Mouse (Mus musculus): ENCODE data around the gene Gm49450. TPM values are rescaled to one million over a fixed set of nuclear protein-coding genes. Genes with fewer than 3 reads are reported as not detected.
A peak's percentile ranks its signal among the peaks of the same experiment; 100 is the strongest.

Gm49450 gene
- total RNA-seq, 2 experiments from 2014 or later, result not detected

DNA sequence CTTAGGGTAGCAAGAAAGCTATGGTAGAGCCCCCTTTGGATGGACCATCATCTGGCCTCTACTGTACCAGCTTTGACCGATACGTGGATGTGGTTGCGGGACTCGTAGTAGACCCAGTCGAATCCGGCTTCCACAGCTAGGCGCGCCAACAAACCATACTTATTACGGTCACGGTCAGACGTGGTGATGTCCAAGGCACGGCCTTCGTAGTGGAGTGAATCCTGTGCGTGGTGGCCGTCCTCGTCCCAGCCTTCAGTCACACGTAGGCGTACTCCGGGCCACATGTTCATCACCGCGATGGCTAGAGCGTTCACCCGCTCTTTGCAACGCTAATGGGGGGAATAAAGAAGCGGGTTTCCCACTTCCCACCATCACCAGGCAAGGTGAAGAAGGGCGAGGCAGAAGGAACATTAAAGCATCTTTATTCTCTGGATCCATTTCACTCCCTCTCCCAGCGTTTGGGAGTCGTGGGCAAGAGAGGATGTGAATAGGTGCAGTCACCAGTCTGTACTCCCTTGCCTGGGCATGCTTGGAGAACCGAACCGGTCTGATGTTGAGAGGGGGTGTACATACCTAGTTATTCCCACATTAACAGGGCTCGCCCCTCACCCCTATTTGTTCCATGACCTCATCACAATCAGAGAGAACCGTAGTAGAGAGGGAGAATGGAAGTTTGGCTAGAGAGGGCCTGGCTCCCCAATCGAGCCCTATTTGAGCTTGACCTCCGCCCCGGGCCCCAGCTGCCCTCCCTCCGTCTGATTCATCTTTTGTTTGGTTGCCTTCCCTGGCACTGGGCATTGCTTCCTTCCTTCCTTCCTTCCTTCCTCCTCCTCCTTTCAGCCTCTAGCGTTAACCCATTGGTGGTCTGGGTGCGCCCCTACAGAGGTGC, 58.4 kb downstream of the Gm49450 start:
- DNase-seq (ENCODE audit: low spot score in 2 of 2), result no peak

DNA sequence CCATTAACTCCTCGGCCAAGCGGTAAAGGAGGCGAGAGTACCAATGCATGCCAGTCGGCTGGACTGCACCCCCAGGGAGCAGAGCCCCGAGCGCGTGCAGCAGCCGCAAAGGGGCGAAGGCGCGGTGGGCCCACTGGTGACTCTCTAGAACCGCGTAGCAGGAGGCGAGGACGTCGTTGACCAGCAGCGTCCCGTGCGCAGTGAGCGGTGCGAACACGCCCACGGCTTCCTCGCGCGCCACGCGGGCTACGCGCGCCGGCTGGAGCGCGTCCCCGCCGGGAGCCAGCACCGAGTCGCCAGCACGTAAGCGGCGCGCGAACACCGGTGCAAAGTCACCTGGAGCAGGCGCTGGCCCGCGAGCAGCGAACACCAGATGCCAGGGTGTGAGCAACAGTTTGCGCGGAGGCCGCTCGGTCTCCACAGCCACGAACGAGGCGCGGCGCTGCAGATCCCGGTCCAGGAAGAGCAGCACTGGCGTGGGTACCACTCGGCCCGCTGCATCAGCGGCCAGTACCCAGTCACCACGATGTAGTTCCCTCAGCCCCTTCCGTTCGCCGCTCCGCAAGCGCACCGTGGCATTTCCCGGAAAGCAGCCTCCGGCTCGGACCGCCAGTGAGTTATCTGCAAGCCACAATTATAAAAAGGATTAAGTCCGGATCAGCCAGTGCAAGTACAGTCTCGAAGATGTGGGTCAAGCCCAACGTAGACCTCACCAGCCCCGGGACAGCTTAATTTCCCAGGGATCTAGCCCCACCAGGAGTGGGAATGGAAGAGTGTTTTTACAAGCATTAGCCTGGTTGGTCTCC, 59.2 kb downstream of the Gm49450 start, which contains the start of gene Rhebl1:
Gene Rhebl1, minus strand, starts transcription at position 601 of the 806 bp plus-strand sequence.
- peak; percentile 53 to 57 for DNase-seq (ENCODE audit: low spot score in 2 of 2)

DNA sequence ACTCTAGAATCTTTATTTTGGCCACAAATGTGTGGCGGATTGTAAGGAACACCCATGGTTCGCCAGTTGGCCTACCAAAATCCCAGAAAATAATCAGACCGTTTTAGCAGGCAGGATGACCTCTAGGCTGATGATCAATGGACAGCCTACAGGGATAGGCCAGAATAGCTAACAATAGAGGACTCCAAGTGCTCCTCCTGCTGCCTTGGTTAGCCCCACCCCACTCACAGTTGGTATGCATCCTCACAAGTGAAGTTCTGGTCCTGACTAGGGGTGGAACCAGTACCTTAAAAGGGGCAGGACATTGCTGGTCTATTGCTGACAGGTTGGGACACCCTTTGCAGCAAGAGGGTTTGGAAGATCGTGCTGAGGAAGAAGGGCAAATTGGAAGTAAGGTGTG, 60.3 kb downstream of the Gm49450 start:
- DNase-seq (ENCODE audit: low spot score in 2 of 2), result no peak

DNA sequence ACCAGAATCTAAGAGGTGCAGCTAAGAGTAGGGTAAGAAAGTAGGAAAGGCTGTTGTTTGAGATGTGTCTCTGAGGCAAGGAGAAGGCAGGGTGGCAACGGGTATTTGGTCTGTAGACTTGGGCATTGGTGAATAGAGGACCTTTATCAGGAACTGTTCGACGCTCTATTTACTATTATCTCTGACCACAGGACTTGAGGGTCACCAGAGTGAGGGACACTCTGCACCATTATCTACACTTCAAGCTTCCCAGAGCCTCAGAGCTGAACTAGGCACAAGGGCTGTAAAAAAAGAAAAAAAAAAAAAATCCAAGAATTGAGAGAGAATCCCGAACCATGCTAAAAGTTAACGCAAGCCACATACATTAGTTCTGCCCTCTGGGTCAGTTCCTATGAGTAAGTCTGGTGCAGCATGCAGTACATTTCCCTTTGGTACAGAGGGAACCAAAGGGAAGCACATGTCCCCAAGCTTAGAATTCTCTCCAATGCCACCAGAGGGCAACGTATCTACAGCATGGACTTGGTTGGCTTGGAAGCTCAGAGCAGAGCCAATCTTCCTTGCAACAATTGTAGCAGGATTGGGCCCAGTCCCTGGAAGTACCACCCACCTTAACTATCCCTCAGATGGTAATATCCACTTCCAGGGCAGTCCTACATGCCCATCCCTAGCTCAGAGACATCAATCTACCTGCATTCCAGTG, 61.3 kb downstream of the Gm49450 start:
- no peak for DNase-seq (ENCODE audit: low spot score in 2 of 2)

DNA sequence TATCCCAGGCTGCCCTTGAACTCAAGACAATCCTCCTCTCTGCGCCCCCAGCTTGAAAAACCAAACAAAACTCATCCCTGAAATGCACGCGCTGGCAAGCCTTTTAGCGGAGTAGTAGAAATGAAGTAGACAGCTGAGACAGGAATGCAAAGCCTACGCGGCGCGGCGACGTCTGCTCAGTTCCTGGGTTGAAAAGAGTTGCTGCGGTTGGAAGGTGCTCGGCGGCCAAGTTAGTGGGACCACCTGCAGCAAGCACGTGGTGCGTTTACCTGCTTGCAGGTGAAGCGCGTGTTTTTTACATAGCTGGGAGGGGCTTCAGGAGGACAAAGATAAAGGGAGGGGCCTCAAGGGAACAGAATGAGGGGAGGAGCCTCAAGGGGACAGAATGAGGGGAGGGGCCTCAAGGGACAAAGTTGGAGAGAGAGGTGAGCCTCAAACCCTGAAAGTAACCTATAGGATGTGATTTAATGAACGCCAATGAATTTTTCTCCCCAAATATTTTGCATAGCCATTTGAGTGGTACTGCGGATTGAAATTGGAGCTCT, 62.1 kb downstream of the Gm49450 start:
- DNase-seq (ENCODE audit: low spot score in 2 of 2), result no peak

DNA sequence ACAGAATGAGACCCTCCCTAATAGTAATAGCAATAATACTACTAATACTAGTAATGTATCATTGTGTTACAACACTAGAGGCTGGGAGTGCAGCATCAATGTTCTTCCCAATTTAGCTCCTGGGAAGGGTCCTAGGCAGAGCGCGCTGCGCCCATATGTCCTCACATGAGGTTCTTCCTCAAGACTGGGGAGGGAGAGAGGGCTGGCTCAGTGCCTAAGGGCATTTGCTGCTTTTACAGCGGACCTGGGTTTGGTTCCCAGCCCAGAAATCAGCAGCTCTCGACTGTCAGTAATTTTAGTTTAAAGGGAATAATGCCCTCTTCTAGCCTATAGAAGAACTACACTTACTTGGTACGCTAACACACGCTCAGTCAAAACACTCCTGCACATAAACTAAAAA, 65.8 kb downstream of the Gm49450 start:
- no peak for DNase-seq (ENCODE audit: low spot score in 2 of 2)

DNA sequence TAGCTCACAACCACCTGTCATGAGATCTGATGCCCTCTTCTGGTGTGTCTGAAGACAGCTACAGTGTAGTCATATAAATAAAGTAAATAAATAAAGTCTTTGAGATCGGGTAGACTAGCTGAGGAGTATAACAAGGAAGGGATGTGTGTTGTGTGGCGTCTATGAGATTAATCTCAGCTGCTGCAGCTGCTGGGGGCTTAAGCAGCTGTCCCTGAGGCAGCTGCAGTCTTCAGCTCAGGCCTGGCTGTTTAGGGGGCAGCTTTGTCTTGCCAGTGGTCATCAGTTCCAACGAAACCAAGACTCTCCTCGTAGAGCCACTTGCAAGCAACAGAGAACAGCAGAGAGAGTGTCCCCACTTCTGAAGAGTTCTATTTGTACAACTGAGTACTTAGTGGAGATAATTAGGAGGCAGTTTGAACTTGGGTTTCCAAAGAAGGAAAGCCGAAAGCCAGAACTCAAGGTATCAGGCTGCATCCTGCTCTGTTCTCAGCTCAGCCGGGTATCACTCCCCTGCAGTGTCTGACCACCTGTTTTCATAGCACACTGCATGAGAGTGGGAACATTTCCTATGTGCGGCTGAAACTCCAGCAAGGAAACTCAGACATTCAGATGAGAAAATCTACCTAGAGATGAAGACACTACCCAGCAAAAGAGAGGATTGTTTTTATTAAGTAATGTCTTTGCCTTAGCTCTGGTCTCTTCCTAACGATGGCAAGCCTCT, 66.5 kb downstream of the Gm49450 start:
- no peak for DNase-seq (ENCODE audit: low spot score in 2 of 2)

DNA sequence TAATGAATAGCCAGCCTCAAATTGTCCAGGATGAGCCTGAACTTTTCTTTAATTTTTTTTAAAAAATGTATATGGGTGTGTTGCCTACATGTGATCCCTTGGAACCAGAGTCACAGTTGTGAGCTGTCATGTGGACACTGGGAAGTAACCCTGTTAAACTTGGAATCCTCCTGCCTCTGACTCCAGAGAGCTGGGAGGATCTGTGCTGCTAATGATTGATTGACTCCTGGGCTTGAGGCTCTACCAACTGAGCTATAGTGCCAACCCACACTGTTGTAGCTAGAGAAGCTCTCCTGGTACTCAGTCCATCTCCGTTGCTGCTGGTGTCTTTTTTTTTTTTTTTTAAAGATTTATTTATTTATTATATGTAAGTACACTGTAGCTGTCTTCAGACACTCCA, 69.2 kb downstream of the Gm49450 start:
- no peak for DNase-seq (ENCODE audit: low spot score in 2 of 2)

DNA sequence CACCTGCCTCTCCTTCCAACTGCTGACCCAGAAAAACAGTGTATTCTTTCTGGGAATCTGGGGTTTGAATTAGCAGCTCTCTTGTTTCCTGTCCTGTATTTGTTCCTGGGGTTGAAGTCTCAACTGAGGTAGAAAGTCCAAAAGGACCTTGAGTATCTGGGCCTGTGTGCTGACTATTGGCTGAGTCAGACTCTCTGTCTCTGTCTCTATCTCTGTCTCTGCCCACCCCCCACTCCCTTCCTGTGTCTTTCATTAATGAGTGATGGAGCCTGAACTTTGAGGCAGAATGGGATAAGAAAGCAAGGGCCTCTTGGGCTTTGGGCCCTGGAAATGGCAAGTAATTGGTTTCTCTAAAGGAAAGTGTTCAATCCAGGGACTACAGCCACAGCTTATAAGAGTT, 69.7 kb downstream of the Gm49450 start:
- no peak for DNase-seq (ENCODE audit: low spot score in 2 of 2)

Other genes starting within 250 kb of the Gm49450 start
- under 1 TPM; 0.43 to 0.45 TPM for gene Ccdc65, start 245.3 kb downstream of the Gm49450 start, total RNA-seq (2021)
- 1 to 10 TPM; 4.7 to 6.7 TPM for gene Fkbp11, start 225.4 kb downstream of the Gm49450 start, total RNA-seq (2021)
- gene Arf3, start 190.3 kb downstream of the Gm49450 start, total RNA-seq (2021), result 100 to 1,000 TPM; 104 to 145 TPM
- 1 to 10 TPM in 1 of 2 experiments, under 1 TPM in 1; 0.36 to 3.1 TPM for gene Wnt10b, start 175.4 kb downstream of the Gm49450 start, total RNA-seq (2021)
- not detected for gene Wnt1, start 163.7 kb downstream of the Gm49450 start, total RNA-seq (2021)
- gene Ddn, start 144.1 kb downstream of the Gm49450 start, total RNA-seq (2021), result not detected
- gene Prkag1, start 122.0 kb downstream of the Gm49450 start, total RNA-seq (2021), result 10 to 100 TPM; 64.0 to 71.5 TPM
- gene Kmt2d, start 82.3 kb downstream of the Gm49450 start, total RNA-seq (2021), result 10 to 100 TPM; 54.6 to 59.5 TPM
- 1 to 10 TPM; 1.2 to 2.5 TPM for gene Rhebl1, start 59.0 kb downstream of the Gm49450 start, total RNA-seq (2021)
- 1 to 10 TPM in 1 of 2 experiments, under 1 TPM in 1; 0.86 to 2.1 TPM for gene Dhh, start 55.0 kb downstream of the Gm49450 start, total RNA-seq (2021)
- gene Lmbr1l, start 35.3 kb downstream of the Gm49450 start, total RNA-seq (2021), result 10 to 100 TPM; 12.1 to 14.0 TPM
- 100 to 1,000 TPM; 193 to 255 TPM for gene Tuba1b, start 19.0 kb downstream of the Gm49450 start, total RNA-seq (2021)
- 100 to 1,000 TPM in 1 of 2 experiments, 10 to 100 TPM in 1; 74.3 to 169 TPM for gene Tuba1a, start 152 bp upstream of the Gm49450 start, total RNA-seq (2021)
- 100 to 1,000 TPM; 235 to 284 TPM for gene Tuba1c, start 76.3 kb upstream of the Gm49450 start, total RNA-seq (2021)
- under 1 TPM; 0.51 to 0.56 TPM for gene Prph, start 101.6 kb upstream of the Gm49450 start, total RNA-seq (2021)
- not detected for gene Troap, start 121.0 kb upstream of the Gm49450 start, total RNA-seq (2021)
- not detected for gene C1ql4, start 134.3 kb upstream of the Gm49450 start, total RNA-seq (2021)
- 1 to 10 TPM; 2.5 to 8.4 TPM for gene Dnajc22, start 139.6 kb upstream of the Gm49450 start, total RNA-seq (2021)
- 10 to 100 TPM; 10.4 to 10.6 TPM for gene Spats2, start 172.4 kb upstream of the Gm49450 start, total RNA-seq (2021)